Mouse (Mus musculus) right cerebral cortex, postnatal 4 days (tissue): Measurements from ENCODE around the gene Dhtkd1.
"Not testable (repeated sequence)": the region's sequence is repeated elsewhere in the genome, so short reads cannot be mapped to it uniquely, and the experiment has no call there.

ENCODE experiments used
- DNase-seq: peaks from one replicate; pipeline ENCODE4 v3.0.0-alpha.2; 2022

The Dhtkd1 gene

DNA sequence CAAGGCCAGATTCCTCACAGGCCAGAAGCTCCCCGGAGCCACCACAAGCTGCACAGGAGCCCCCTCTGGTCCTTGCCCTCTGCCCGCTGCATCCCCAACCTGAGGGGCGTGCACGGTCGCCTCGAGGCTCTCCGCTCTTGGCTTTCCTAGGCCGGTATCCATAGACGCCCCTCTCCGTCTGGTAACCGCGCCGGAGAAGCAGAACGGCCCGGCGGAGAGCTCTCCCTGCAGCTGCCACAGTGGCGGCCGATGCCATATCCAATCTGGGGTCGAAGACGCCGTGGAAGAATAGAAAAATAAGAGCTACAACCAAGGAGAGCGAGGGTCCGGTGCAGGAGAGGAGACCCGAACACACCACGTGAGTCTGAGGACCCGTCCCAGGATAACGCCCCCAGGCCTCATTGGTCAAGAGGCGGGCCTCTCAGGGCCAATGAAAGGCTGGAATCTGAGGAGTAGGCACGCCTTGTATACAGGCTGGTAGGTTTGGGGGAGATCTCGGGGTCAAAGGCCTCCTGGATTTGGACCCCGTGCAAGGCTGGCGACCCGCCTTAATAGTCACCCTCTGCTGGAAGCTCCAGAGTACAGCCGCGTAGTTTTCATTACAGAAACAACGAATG lies at the start of gene Dhtkd1:
Dhtkd1 (minus strand) TSS at position 377 of the 617 bp plus-strand sequence.
- DNase-seq, result peak; percentile 72

DNA sequence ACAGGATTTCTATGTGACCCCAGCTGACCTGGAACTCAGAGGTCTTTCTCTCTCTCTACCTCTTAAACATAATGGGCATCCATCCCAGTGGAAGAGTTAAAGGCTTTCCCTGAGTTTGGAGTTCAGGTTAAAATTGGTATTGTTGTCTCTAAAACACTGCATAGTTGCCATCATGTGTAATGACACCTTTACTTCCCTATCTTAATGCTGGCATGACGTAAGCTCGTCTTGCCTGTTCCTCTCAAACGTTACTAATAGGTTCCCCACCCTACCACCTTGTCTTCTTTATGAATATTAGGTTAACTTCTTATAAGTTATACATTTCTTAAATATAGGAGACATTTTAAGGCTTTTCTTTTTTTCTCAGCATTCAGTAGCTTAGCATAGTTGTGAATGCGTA lies 34.9 kb upstream of the Dhtkd1 start:
- no peak for DNase-seq

GRCm38 (mm10) chr2:5970629-5971028 lies 28.0 kb upstream of the Dhtkd1 start:
- not testable (repeated sequence) for DNase-seq

DNA sequence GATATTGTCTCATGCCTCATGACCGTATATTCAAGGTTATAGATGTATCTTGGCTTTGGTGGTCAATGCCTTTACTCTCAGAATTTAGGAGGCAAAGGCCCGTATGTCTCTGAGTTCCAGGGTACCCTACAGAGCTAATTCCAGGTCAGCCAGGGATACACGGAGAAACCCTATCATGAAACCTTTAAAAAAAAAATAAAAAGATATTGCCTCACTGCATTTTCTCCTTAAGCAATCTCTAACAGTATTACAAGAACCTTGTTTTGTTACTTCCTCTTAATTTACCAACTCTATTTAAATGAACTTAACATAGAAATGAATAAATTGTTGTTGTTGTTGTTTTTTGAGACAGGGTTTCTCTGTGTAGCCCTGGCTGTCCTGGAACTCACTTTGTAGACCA lies 23.4 kb upstream of the Dhtkd1 start:
- DNase-seq, result no peak

GRCm38 (mm10) chr2:5963729-5964128 lies 21.1 kb upstream of the Dhtkd1 start:
- DNase-seq, result not testable (repeated sequence)

- DNase-seq, result no peak
Observed at GRCm38 (mm10) chr2:5962265-5962664, 19.7 kb upstream of the Dhtkd1 start.

GRCm38 (mm10) chr2:5957705-5958104 lies 15.1 kb upstream of the Dhtkd1 start:
- no peak for DNase-seq

DNA sequence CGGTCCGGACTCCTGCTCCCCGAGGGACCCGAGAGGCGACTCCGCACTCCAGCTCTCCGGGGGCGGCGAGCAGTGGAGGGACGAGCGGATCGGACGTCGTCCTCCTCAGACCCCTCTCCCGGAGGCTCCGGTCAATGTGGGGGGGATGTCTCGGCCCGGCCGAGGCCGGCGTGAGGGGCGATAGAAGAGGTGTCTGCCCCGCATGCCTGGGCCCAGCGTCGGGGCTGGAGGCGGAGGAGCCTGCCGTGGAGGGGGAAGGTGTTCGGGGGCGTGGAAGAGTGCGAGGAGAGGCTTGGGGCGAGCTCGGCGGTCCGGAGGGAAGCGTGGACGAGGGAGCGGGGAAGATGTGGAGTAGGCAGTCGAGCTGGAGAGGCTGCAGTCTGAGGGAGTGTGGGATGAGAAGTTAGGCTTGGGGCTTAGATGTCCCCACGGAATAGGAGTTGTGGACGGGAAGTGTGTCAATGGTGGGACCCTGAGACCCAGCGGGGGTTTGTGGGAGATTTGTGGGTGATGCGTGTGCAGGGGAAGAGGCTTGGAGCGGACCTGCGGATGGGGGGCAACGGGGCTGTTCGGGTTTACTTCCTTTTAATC lies 9.1 kb upstream of the Dhtkd1 start:
- no peak for DNase-seq

- DNase-seq, result peak; percentile 99
Observed at GRCm38 (mm10) chr2:5950766-5951595, 8.4 kb upstream of the Dhtkd1 start, which contains the start of gene Upf2. Upf2 (plus strand) TSS chr2:5951469.

GRCm38 (mm10) chr2:5950305-5950704 lies 7.7 kb upstream of the Dhtkd1 start:
- DNase-seq, result no peak

- DNase-seq, result not testable (repeated sequence)
Observed at GRCm38 (mm10) chr2:5949821-5950220, 7.2 kb upstream of the Dhtkd1 start.

DNA sequence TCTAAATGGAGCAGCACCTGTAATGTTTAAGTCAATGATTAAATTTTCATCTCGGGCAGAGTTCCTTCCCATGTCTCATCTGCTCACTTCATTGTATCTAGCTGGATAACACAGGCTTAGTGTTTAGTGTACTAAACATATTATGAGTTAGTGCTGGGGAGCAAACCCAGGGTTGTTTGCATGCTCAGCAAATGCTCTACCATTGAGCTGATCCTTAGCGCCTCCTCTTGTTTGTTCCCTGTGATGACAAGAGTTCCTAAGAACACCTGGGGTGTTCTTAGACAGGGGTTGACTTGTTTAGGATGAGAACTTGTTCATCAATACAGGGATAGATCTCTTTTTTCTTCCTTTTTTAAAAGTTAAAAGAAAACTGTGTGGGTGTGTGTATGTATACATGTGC lies 6.4 kb upstream of the Dhtkd1 start:
- DNase-seq, result no peak

DNA sequence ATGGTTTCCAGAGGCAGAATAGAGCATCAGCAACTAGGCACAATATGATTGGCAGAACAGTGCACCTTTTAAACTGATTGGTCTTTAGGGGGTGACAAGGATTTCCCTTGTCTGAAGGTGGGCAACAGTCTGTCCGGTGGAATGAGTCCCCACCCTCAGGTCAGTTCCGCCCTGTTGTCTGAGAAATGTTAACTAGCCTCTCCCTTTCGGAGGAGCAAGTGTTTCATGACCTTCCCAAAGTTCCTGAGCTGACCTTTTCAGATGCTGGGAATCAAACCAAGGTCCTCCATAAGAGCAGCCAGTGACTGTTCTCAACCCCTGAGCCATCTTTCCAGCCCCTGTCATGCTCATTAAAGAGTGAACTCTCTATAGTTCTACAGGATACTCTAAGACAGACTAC lies 4.3 kb upstream of the Dhtkd1 start:
- DNase-seq, result no peak

GRCm38 (mm10) chr2:5945629-5946028 lies 3.0 kb upstream of the Dhtkd1 start:
- DNase-seq, result no peak

- no peak for DNase-seq
Observed at GRCm38 (mm10) chr2:5943071-5943470, 479 bp upstream of the Dhtkd1 start.

GRCm38 (mm10) chr2:5941861-5942415 lies 654 bp downstream of the Dhtkd1 start:
- DNase-seq, result no peak

DNA sequence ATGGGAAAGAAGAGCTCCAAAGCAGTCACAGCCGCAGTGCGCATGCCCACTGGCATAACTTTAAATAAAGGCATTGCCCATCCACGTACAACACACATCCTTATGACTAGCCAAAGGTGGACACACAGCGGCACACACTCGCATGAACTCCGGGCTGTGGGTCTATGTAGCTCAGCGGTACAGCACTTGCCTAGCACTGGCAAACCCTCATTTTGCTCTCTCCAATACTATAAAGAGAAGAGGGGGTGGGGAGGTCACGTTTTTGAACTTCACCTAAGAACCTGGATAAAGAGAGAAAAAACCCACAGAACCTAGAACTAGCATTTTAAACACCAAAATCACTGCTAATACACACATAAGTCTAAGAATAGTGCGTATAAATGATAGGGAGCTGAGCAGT lies 1.7 kb downstream of the Dhtkd1 start:
- DNase-seq, result no peak

- DNase-seq, result no peak
Observed at GRCm38 (mm10) chr2:5939911-5940310, 2.7 kb downstream of the Dhtkd1 start.

- no peak for DNase-seq
Observed at GRCm38 (mm10) chr2:5939319-5939718, 3.3 kb downstream of the Dhtkd1 start.

GRCm38 (mm10) chr2:5936550-5936949 lies 6.0 kb downstream of the Dhtkd1 start:
- DNase-seq, result no peak

- DNase-seq, result no peak
Observed at GRCm38 (mm10) chr2:5936068-5936467, 6.5 kb downstream of the Dhtkd1 start.

- no peak for DNase-seq
Observed at GRCm38 (mm10) chr2:5934936-5935335, 7.7 kb downstream of the Dhtkd1 start.

DNA sequence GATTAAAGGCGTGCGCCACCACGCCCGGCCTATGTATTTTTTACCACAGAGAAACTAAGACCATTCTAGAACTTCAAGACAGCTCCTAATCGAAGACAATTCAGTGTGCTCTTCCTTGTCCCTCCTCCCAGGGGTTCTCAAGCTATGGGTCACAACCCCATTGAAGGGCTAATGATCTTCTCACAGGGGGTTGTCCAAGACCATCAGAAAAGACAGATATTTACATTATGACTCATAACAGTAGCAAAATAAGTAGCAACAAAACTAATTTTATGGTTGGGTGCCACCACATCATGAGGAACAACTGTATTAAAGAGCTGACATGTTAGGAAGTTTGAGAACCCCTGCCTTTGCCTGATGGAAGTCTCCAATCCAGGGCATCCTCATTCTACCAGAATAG lies 10.7 kb downstream of the Dhtkd1 start:
- no peak for DNase-seq
